Mouse (Mus musculus) right cerebral cortex, adult 18-20 months (tissue): Measurements from ENCODE around the gene Zc3h8.

Experiments
- DNase-seq: peaks from one replicate; pipeline ENCODE4 v3.0.0; 2022; ENCODE audit warnings: mixed read lengths

The Zc3h8 gene

GRCm38 (mm10) chr2:128943538-128944528 is at the start of gene Zc3h8:
Zc3h8 (minus strand) TSS chr2:128944077.
- peak; percentile 97 for DNase-seq

GRCm38 (mm10) chr2:128984746-128985145 is 40.9 kb upstream of the Zc3h8 start:
- peak; percentile 30 for DNase-seq

- no peak for DNase-seq
These were observed 31.7 kb upstream of the Zc3h8 start for GRCm38 (mm10) chr2:128975572-128975971.

GRCm38 (mm10) chr2:128972301-128972700 is 28.4 kb upstream of the Zc3h8 start:
- DNase-seq: no peak

- no peak for DNase-seq
These were observed 24.7 kb upstream of the Zc3h8 start for GRCm38 (mm10) chr2:128968475-128969083.

- peak; percentile 70 for DNase-seq
These were observed 24.0 kb upstream of the Zc3h8 start, which contains the start of gene Gm10762 for GRCm38 (mm10) chr2:128967661-128968441. Gm10762 (minus strand) TSS chr2:128967725.

GRCm38 (mm10) chr2:128966641-128967580 is 23.0 kb upstream of the Zc3h8 start, which contains the start of gene Zc3h6:
Zc3h6 (plus strand) TSS chr2:128967402.
- DNase-seq: peak; percentile 98

- DNase-seq: no peak
These were observed 22.4 kb upstream of the Zc3h8 start for GRCm38 (mm10) chr2:128966236-128966635.

GRCm38 (mm10) chr2:128965505-128966105 is 21.7 kb upstream of the Zc3h8 start:
- no peak for DNase-seq

- no peak for DNase-seq
These were observed 10.3 kb upstream of the Zc3h8 start for GRCm38 (mm10) chr2:128954186-128954585.

GRCm38 (mm10) chr2:128947962-128948588 is 4.2 kb upstream of the Zc3h8 start:
- peak; percentile 17 for DNase-seq

GRCm38 (mm10) chr2:128936256-128936655 is 7.6 kb downstream of the Zc3h8 start:
- DNase-seq: no peak

- no peak for DNase-seq
These were observed 13.2 kb downstream of the Zc3h8 start for GRCm38 (mm10) chr2:128930704-128931103.

- DNase-seq: peak; percentile 9
These were observed 15.4 kb downstream of the Zc3h8 start for GRCm38 (mm10) chr2:128928446-128928845.

GRCm38 (mm10) chr2:128924799-128925198 is 19.1 kb downstream of the Zc3h8 start:
- DNase-seq: no peak

GRCm38 (mm10) chr2:128916528-128916927 is 27.3 kb downstream of the Zc3h8 start:
- no peak for DNase-seq

- DNase-seq: no peak
These were observed 28.9 kb downstream of the Zc3h8 start for GRCm38 (mm10) chr2:128914978-128915377.

GRCm38 (mm10) chr2:128903661-128904060 is 40.2 kb downstream of the Zc3h8 start:
- DNase-seq: no peak

- no peak for DNase-seq
These were observed 41.0 kb downstream of the Zc3h8 start for GRCm38 (mm10) chr2:128902843-128903242.

- no peak for DNase-seq
These were observed 51.6 kb downstream of the Zc3h8 start for GRCm38 (mm10) chr2:128892180-128892721.
